Mouse (Mus musculus): Measurements from ENCODE around the gene Frat1. TPM values are rescaled to one million over a fixed set of nuclear protein-coding genes. Genes with fewer than 3 reads are reported as not detected.
A peak's percentile ranks its signal among the peaks of the same experiment; 100 is the strongest.
"Not testable (repeated sequence)": the region's sequence is repeated elsewhere in the genome, so short reads cannot be mapped to it uniquely, and the experiment has no call there.

Frat1 gene
- polyA plus RNA-seq, 1 experiment from 2014 or later, result 6.6 TPM

DNA sequence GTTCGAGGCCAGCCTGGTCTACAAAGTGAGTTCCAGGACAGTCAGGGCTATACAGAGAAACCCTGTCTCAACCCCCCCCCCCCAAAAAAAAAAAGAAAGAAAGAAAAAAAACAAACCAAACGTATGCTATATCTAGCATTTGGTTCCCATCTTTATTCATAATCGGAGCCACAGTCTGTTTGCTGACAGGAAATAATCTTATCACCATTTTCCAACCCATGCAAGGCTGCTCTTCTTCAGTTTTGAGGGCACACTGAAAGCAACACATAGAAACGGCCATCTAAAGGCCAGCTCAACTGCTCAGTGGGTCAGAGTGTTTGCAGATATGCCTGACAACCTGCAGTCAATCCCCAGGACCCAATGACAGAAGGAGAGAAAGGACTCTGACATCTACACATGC, 22.7 kb downstream of the Frat1 start:
- Histone ChIP-seq H3K27ac (ENCODE audit: low read depth, low read length) (no peak overlapping the region), H3K4me2 (replicated peaks; ENCODE audit: low read depth, low read length) (no peak overlapping the region), H3K4me1 (ENCODE audit: control insufficient read depth, insufficient read depth, low read length) (peaks cover 14% of the 10 kb centered on the region; the same call in 1 of the 2 replicates), H3K27me3 (ENCODE audit: control insufficient read depth, insufficient read depth, low read length) (no peaks in the 10 kb centered on the region), H3K4me3 (ENCODE audit: low read length) (no peak overlapping the region), H3K9ac (ENCODE audit: low read depth, low read length) (no peak overlapping the region), H3K9me3 (ENCODE audit: control insufficient read depth, low read length) (no peaks in the 10 kb centered on the region), H3K36me3 (ENCODE audit: control insufficient read depth, insufficient read depth, low read length) (no peaks in the 10 kb centered on the region)
- WGBS, result 88% methylated on average over 4 of the region's 4 CpGs
- no peak for ATAC-seq (ENCODE audit: low FRiP score, low TSS enrichment)

DNA sequence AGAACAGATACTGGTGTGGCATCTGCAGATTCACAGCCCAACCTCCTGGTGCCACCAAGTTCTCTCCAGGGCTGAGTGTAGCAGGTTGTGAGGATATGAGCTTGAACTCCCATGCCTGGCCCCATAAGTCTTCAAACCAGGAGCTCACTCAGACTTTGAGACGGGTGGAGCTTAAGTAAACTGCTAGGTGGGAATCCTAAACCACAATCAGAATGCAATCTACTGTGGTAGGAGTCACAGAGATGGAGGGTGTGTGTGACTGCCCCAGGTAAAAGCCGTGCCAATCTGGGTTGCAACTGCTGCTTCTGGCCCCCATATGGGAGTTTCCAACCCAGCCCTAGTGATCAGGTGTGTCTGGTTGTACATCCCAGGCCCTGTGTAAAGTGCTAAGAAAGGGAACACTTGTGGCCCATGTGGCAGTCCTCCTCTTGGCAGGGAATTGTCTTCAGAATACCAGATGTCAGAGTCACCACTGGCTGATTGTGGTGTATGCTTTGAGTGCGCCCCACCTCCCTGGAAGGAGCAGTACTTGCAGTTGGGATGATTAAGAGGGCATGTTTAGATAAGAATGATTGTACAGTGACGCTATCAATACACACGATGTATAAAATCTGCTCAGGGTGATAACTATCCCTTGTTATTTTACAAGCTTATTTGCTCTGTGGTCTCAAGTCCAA, 27.5 kb downstream of the Frat1 start:
- WGBS, result 76% methylated on average over 5 of the region's 5 CpGs

DNA sequence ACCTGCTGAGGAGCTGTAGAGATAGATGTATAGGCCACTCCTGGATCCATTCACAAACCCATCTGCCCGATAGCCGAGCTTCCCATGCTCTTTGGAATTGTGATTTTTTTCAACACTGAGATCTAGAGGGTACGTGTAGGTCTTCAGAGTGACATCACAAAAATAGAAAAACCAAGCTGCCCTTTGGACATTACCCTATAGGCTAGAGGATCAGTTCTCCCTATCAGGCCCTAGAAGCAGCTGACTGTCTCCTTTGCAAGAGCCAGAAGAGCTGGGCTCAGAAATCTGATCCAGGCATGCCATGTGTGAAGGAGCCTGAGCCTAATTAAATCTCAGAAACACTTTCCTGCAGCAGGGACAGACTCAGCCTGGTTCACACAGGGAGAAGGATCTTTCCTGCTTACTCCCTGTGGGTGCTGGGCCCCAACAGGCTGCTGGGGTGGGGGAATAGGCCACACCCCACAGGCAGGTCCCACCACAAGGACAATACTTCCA, 28.1 kb downstream of the Frat1 start:
- WGBS, result 69% methylated on average over 3 of the region's 3 CpGs
- peaks cover 15% of the 10 kb centered on the region; the same call in 1 of the 2 replicates for H3K36me3 ChIP-seq (ENCODE audit: control insufficient read depth, insufficient read depth, low read length)
- no peak overlapping the region for H3K9ac ChIP-seq (ENCODE audit: low read depth, low read length)
- no peaks in the 10 kb centered on the region for H3K27me3 ChIP-seq (ENCODE audit: control insufficient read depth, insufficient read depth, low read length)
- H3K27ac ChIP-seq (ENCODE audit: low read depth, low read length), result no peak overlapping the region
- H3K4me3 ChIP-seq (ENCODE audit: low read length), result no peak overlapping the region
- no peaks in the 10 kb centered on the region for H3K9me3 ChIP-seq (ENCODE audit: control insufficient read depth, low read length)
- peak; percentile 57; the same call in 1 of the 2 replicates for ATAC-seq (ENCODE audit: low FRiP score, low TSS enrichment)
- no peak overlapping the region for H3K4me2 ChIP-seq (replicated peaks; ENCODE audit: low read depth, low read length)
- 0 out of 2 replicates have a peak, but pooled peaks cover 3% of the 10 kb centered on the region for H3K4me1 ChIP-seq (ENCODE audit: control insufficient read depth, insufficient read depth, low read length)

More for the DNA sequence above, 27.5 kb downstream of the Frat1 start:
- Histone ChIP-seq H3K9me3 (ENCODE audit: control insufficient read depth, low read length) (no peaks in the 10 kb centered on the region), H3K27me3 (ENCODE audit: control insufficient read depth, insufficient read depth, low read length) (no peaks in the 10 kb centered on the region), H3K27ac (ENCODE audit: low read depth, low read length) (no peak overlapping the region), H3K9ac (ENCODE audit: low read depth, low read length) (no peak overlapping the region), H3K36me3 (ENCODE audit: control insufficient read depth, insufficient read depth, low read length) (peaks cover 9% of the 10 kb centered on the region; the same call in 1 of the 2 replicates), H3K4me1 (ENCODE audit: control insufficient read depth, insufficient read depth, low read length) (0 out of 2 replicates have a peak, but pooled peaks cover 3% of the 10 kb centered on the region), H3K4me2 (replicated peaks; ENCODE audit: low read depth, low read length) (no peak overlapping the region), H3K4me3 (ENCODE audit: low read length) (no peak overlapping the region)
- no peak for ATAC-seq (ENCODE audit: low FRiP score, low TSS enrichment)

GRCm38 (mm10) chr19:41866707-41867106, 36.9 kb downstream of the Frat1 start:
- peaks cover 71% of the 10 kb centered on the region for H3K36me3 ChIP-seq (ENCODE audit: control insufficient read depth, insufficient read depth, low read length)
- H3K4me3 ChIP-seq (ENCODE audit: low read length), result no peak overlapping the region
- H3K4me2 ChIP-seq (replicated peaks; ENCODE audit: low read depth, low read length), result no peak overlapping the region
- H3K4me1 ChIP-seq (ENCODE audit: control insufficient read depth, insufficient read depth, low read length), result no peaks in the 10 kb centered on the region
- H3K27me3 ChIP-seq (ENCODE audit: control insufficient read depth, insufficient read depth, low read length), result no peaks in the 10 kb centered on the region
- 88% methylated on average over 8 of the region's 8 CpGs for WGBS
- no peaks in the 10 kb centered on the region for H3K9me3 ChIP-seq (ENCODE audit: control insufficient read depth, low read length)
- no peak overlapping the region for H3K27ac ChIP-seq (ENCODE audit: low read depth, low read length)
- no peak overlapping the region for H3K9ac ChIP-seq (ENCODE audit: low read depth, low read length)
- ATAC-seq (ENCODE audit: low FRiP score, low TSS enrichment), result no peak

- H3K4me1 ChIP-seq (ENCODE audit: control insufficient read depth, insufficient read depth, low read length), result no peaks in the 10 kb centered on the region
- H3K36me3 ChIP-seq (ENCODE audit: control insufficient read depth, insufficient read depth, low read length), result peaks cover 71% of the 10 kb centered on the region
- H3K27ac ChIP-seq (ENCODE audit: low read depth, low read length), result no peak overlapping the region
- ATAC-seq (ENCODE audit: low FRiP score, low TSS enrichment), result no peak
- no peak overlapping the region for H3K9ac ChIP-seq (ENCODE audit: low read depth, low read length)
- WGBS, result 95% methylated on average over 5 of the region's 5 CpGs
- no peaks in the 10 kb centered on the region for H3K27me3 ChIP-seq (ENCODE audit: control insufficient read depth, insufficient read depth, low read length)
- H3K9me3 ChIP-seq (ENCODE audit: control insufficient read depth, low read length), result no peaks in the 10 kb centered on the region
- no peak overlapping the region for H3K4me2 ChIP-seq (replicated peaks; ENCODE audit: low read depth, low read length)
- H3K4me3 ChIP-seq (ENCODE audit: low read length), result no peak overlapping the region
Observed at GRCm38 (mm10) chr19:41869296-41869695, 39.5 kb downstream of the Frat1 start.

DNA sequence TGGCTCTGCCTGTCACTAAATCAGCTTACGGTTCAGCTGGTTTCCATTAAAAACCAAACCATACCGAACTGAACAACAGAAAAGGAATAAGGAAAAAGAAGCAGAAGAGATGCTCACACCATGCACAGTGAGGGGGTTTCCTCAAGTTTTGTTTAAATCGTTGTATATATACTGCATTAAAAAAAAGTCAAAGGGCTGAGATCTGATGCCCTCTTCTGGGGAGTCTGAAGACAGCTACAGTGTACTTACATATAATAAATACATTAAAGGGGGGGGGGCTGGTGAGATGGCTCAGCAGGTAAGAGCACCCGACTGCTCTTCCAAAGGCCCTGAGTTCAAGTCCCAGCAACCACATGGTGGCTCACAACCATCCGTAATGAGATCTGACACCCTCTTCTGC, 40.2 kb downstream of the Frat1 start:
- H3K9ac ChIP-seq (ENCODE audit: low read depth, low read length); H3K27me3 ChIP-seq (ENCODE audit: control insufficient read depth, insufficient read depth, low read length); ATAC-seq (ENCODE audit: low FRiP score, low TSS enrichment); H3K4me1 ChIP-seq (ENCODE audit: control insufficient read depth, insufficient read depth, low read length); H3K27ac ChIP-seq (ENCODE audit: low read depth, low read length); H3K9me3 ChIP-seq (ENCODE audit: control insufficient read depth, low read length); H3K4me2 ChIP-seq (replicated peaks; ENCODE audit: low read depth, low read length); H3K4me3 ChIP-seq (ENCODE audit: low read length): not testable (repeated sequence)
- H3K36me3 ChIP-seq (ENCODE audit: control insufficient read depth, insufficient read depth, low read length), result peaks cover 75% of the 10 kb centered on the region
- WGBS, result 88% methylated on average over 5 of the region's 5 CpGs

DNA sequence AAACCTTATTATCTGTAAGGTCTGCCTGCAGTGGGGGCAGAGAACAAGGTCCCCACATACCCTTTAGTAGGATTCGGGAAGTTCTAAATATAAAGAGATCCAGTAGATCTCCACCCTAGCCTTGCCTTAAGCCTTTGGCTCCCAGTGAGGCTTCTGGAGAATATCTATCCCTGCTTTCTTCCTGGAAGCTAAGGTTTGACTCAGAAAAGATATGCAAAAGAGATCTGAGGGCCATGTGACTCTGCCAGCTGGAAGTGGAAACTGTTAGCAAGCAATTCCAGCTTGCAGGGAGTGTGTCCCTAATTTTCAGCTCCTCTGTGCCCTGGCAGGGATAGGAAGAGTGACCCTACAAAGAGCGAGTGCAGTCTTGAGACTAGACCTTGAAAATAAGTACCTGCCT, 42.5 kb downstream of the Frat1 start:
- 92% methylated on average over 2 of the region's 2 CpGs for WGBS
- Histone ChIP-seq H3K27ac (ENCODE audit: low read depth, low read length) (no peak overlapping the region), H3K4me1 (ENCODE audit: control insufficient read depth, insufficient read depth, low read length) (no peaks in the 10 kb centered on the region), H3K4me2 (replicated peaks; ENCODE audit: low read depth, low read length) (no peak overlapping the region), H3K9me3 (ENCODE audit: control insufficient read depth, low read length) (no peaks in the 10 kb centered on the region), H3K36me3 (ENCODE audit: control insufficient read depth, insufficient read depth, low read length) (peaks cover 73% of the 10 kb centered on the region), H3K27me3 (ENCODE audit: control insufficient read depth, insufficient read depth, low read length) (no peaks in the 10 kb centered on the region), H3K9ac (ENCODE audit: low read depth, low read length) (no peak overlapping the region), H3K4me3 (ENCODE audit: low read length) (no peak overlapping the region)
- ATAC-seq (ENCODE audit: low FRiP score, low TSS enrichment), result no peak

DNA sequence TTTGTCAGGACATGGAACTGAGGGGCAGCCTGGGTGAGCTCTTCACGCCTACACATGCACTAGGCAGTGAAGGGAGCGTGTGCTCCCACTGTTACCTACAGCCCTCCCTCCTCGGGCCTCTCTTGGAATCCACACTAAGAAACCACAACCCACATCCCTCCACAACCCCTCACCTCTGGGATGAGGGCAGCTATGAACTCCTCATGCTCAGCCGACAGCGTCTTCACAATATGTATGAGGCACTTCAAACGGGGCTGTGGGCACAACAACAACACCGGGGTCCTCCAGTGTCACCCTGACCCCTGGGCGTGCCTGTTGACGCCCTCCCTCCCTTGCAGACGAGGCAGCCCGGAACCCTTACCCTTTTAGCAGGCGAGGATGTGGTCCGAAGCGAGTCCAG, 44.6 kb downstream of the Frat1 start:
- Histone ChIP-seq H3K4me1 (ENCODE audit: control insufficient read depth, insufficient read depth, low read length) (no peaks in the 10 kb centered on the region), H3K9ac (ENCODE audit: low read depth, low read length) (no peak overlapping the region), H3K4me3 (ENCODE audit: low read length) (no peak overlapping the region), H3K9me3 (ENCODE audit: control insufficient read depth, low read length) (no peaks in the 10 kb centered on the region), H3K27ac (ENCODE audit: low read depth, low read length) (no peak overlapping the region), H3K4me2 (replicated peaks; ENCODE audit: low read depth, low read length) (no peak overlapping the region), H3K27me3 (ENCODE audit: control insufficient read depth, insufficient read depth, low read length) (no peaks in the 10 kb centered on the region), H3K36me3 (ENCODE audit: control insufficient read depth, insufficient read depth, low read length) (peaks cover 68% of the 10 kb centered on the region)
- 93% methylated on average over 14 of the region's 14 CpGs for WGBS
- ATAC-seq (ENCODE audit: low FRiP score, low TSS enrichment), result no peak

DNA sequence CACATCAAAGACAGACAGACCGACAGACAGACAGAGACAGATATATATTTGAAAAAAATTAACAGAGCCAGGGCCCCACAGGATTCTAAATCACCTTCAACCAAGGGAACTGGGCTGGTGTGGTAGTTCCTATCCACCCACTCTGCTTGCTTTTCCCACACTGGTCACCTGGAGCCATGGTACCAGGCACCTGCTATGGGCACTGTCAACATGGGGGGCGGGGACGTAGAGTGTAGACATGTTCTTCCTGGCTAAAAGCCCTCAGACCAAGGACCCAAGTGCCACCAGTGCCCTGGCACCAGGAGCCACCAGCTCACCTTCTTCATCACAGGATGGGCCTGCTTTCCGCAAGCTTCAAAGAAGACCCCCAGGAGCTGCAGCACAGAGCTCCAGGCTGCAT, 52.1 kb downstream of the Frat1 start:
- no peak overlapping the region for H3K4me2 ChIP-seq (replicated peaks; ENCODE audit: low read depth, low read length)
- H3K27ac ChIP-seq (ENCODE audit: low read depth, low read length), result no peak overlapping the region
- no peak overlapping the region for H3K9ac ChIP-seq (ENCODE audit: low read depth, low read length)
- H3K4me1 ChIP-seq (ENCODE audit: control insufficient read depth, insufficient read depth, low read length), result no peaks in the 10 kb centered on the region
- no peak for ATAC-seq (ENCODE audit: low FRiP score, low TSS enrichment)
- H3K27me3 ChIP-seq (ENCODE audit: control insufficient read depth, insufficient read depth, low read length), result no peaks in the 10 kb centered on the region
- no peak overlapping the region for H3K4me3 ChIP-seq (ENCODE audit: low read length)
- no peaks in the 10 kb centered on the region for H3K9me3 ChIP-seq (ENCODE audit: control insufficient read depth, low read length)
- peaks cover 71% of the 10 kb centered on the region for H3K36me3 ChIP-seq (ENCODE audit: control insufficient read depth, insufficient read depth, low read length)
- 93% methylated on average over 4 of the region's 4 CpGs for WGBS

Measured in kidney, embryonic 14.5 days (tissue).